Comparison of ENCODE assay signal across 12 mouse cellular contexts in genomic region chr9:91380458-91380914, GRCm38 (mm10). TPM values are rescaled to one million over a fixed set of nuclear protein-coding genes. Genes with fewer than 3 reads are reported as not detected.
A peak's percentile ranks its signal among the peaks of the same experiment; 100 is the strongest.
DNase-seq lines count a peak whose midpoint lies in the region; ATAC-seq lines count a peak whose summit lies in the region.
"Had no signal": no experiment of that assay in that cellular context is flagged by ENCODE, and none has a peak within 500 bp of the region (broad histone marks: within the 10 kb centered on the region; RNA-seq: fewer than 3 reads in every experiment).

No protein-coding gene starts in this region.

- intact Hi-C loops in left cerebral cortex, postnatal 25 days (cut with DNase I) = loop anchor here (2.0 kb wide), 1 partner anchor 16 kb away; the partner anchor contains the start of gene Zic1

- no peak overlapping the region for H3K4me3 ChIP-seq in heart, embryonic 10.5 days
- H3K4me3 ChIP-seq in heart, embryonic 12.5 days = no peak overlapping the region
- H3K4me3 ChIP-seq in forebrain, embryonic 15.5 days = peak overlapping the region; percentile 47
- H3K4me3 ChIP-seq in midbrain, embryonic 15.5 days = peak overlapping the region; percentile 29

- 1% methylated on average over 9 of the region's 9 CpGs for WGBS in heart, embryonic 10.5 days
- WGBS in heart, embryonic 12.5 days = 2% methylated on average over 9 of the region's 9 CpGs
- WGBS in forebrain, embryonic 15.5 days = 4% methylated on average over 9 of the region's 9 CpGs
- 3% methylated on average over 9 of the region's 9 CpGs for WGBS in midbrain, embryonic 15.5 days

- H3K4me1 ChIP-seq in heart, embryonic 10.5 days = peaks cover 17% of the 10 kb centered on the region; the same call in 1 of the 2 replicates
- peaks cover 20% of the 10 kb centered on the region for H3K4me1 ChIP-seq in heart, embryonic 12.5 days (replicated peaks)
- H3K4me1 ChIP-seq in forebrain, embryonic 15.5 days = peaks cover 35% of the 10 kb centered on the region
- H3K4me1 ChIP-seq in midbrain, embryonic 15.5 days = peaks cover 16% of the 10 kb centered on the region

- no peaks in the 10 kb centered on the region for H3K9me3 ChIP-seq in heart, embryonic 10.5 days
- H3K9me3 ChIP-seq in heart, embryonic 12.5 days (replicated peaks) = no peaks in the 10 kb centered on the region
- H3K9me3 ChIP-seq in forebrain, embryonic 15.5 days = no peaks in the 10 kb centered on the region
- H3K9me3 ChIP-seq in midbrain, embryonic 15.5 days = no peaks in the 10 kb centered on the region
- H3K9me3 ChIP-seq: embryonic facial prominence, embryonic 13.5 days; stomach, embryonic 15.5 days had no signal

- peak; percentile 71 for DNase-seq in heart, embryonic 10.5 days (ENCODE audit: low spot score)
- peak; percentile 76 for DNase-seq in cerebellum, adult 9-10 months
- no peak for DNase-seq in testis, postnatal 10 days (ENCODE audit: low spot score)
- DNase-seq in urinary bladder, postnatal 10 days (ENCODE audit: low spot score) = no peak
- no peak for DNase-seq in left cerebral cortex, postnatal 25 days (ENCODE audit: low spot score in 2 of 2)
- DNase-seq: lung, postnatal 10 days had no signal

- no peak for ATAC-seq in heart, embryonic 12.5 days (ENCODE audit: insufficient number of reproducible peaks, low FRiP score)
- no peak for ATAC-seq in forebrain, embryonic 15.5 days (replicated peaks)
- ATAC-seq in midbrain, embryonic 15.5 days (replicated peaks) = no peak

- H3K4me2 ChIP-seq in heart, embryonic 12.5 days = no peak overlapping the region
- H3K4me2 ChIP-seq in forebrain, embryonic 15.5 days (replicated peaks) = peak overlapping the region; percentile 74
- peak overlapping the region; percentile 66 for H3K4me2 ChIP-seq in midbrain, embryonic 15.5 days

- no peak overlapping the region for H3K9ac ChIP-seq in heart, embryonic 12.5 days
- H3K9ac ChIP-seq in forebrain, embryonic 15.5 days (replicated peaks) = peak overlapping the region; percentile 56; the same call in 1 of the 2 replicates
- 0 out of 2 replicates have a peak overlapping the region, but pooled peaks have one; percentile 15 for H3K9ac ChIP-seq in midbrain, embryonic 15.5 days
- H3K9ac ChIP-seq: stomach, embryonic 15.5 days had no signal

- H3K36me3 ChIP-seq in heart, embryonic 10.5 days = no peaks in the 10 kb centered on the region
- no peaks in the 10 kb centered on the region for H3K36me3 ChIP-seq in heart, embryonic 12.5 days
- no peaks in the 10 kb centered on the region for H3K36me3 ChIP-seq in forebrain, embryonic 15.5 days
- no peaks in the 10 kb centered on the region for H3K36me3 ChIP-seq in midbrain, embryonic 15.5 days (replicated peaks)
- H3K36me3 ChIP-seq: embryonic facial prominence, embryonic 13.5 days; stomach, embryonic 15.5 days had no signal

- H3K27ac ChIP-seq in heart, embryonic 10.5 days = no peak overlapping the region
- H3K27ac ChIP-seq in heart, embryonic 12.5 days (ENCODE audit: poor library complexity, severe bottlenecking) = no peak overlapping the region
- H3K27ac ChIP-seq in forebrain, embryonic 15.5 days (replicated peaks) = peak overlapping the region; percentile 91
- H3K27ac ChIP-seq in midbrain, embryonic 15.5 days = peak overlapping the region; percentile 90
- H3K27ac ChIP-seq: embryonic facial prominence, embryonic 13.5 days; stomach, embryonic 15.5 days had no signal

- H3K27me3 ChIP-seq in heart, embryonic 10.5 days (ENCODE audit: insufficient read depth, poor library complexity, severe bottlenecking) = peaks cover 98% of the 10 kb centered on the region
- peaks cover 96% of the 10 kb centered on the region for H3K27me3 ChIP-seq in heart, embryonic 12.5 days (replicated peaks)
- peaks cover 80% of the 10 kb centered on the region for H3K27me3 ChIP-seq in forebrain, embryonic 15.5 days
- H3K27me3 ChIP-seq in midbrain, embryonic 15.5 days (replicated peaks) = peaks cover 53% of the 10 kb centered on the region

RNA-seq across cellular contexts. Expression of gene Zic1, which starts 14.9 kb away (rescaled TPM):
- not detected in 2 replicates for polyA plus RNA-seq in heart, embryonic 10.5 days (2016; fragmentation: Nextera tagmentation; extraction: Ambion mirVana)
- 0.08 TPM in 1 of 2 replicates, not detected in the other for polyA plus RNA-seq in heart, embryonic 12.5 days (2016; fragmentation: Nextera tagmentation; extraction: Ambion mirVana)
- polyA plus RNA-seq in forebrain, embryonic 15.5 days (2015; fragmentation: Nextera tagmentation; extraction: Ambion mirVana) = 9.6 and 9.8 TPM in 2 replicates
- 10.0 and 11.6 TPM in 2 replicates for polyA plus RNA-seq in midbrain, embryonic 15.5 days (2015; fragmentation: Nextera tagmentation; extraction: Ambion mirVana)
- total RNA-seq in left cerebral cortex, postnatal 25 days (2021) = 10 to 100 TPM; 11.1 to 11.7 TPM

RNA-seq across cellular contexts. Expression of gene Zic4, which starts 18.3 kb away (rescaled TPM):
- 0.13 TPM in 1 of 2 replicates, not detected in the other for polyA plus RNA-seq in heart, embryonic 10.5 days (2016; fragmentation: Nextera tagmentation; extraction: Ambion mirVana)
- 0.27 TPM in 1 of 2 replicates, not detected in the other for polyA plus RNA-seq in heart, embryonic 12.5 days (2016; fragmentation: Nextera tagmentation; extraction: Ambion mirVana)
- 46.2 and 55.0 TPM in 2 replicates for polyA plus RNA-seq in forebrain, embryonic 15.5 days (2015; fragmentation: Nextera tagmentation; extraction: Ambion mirVana)
- polyA plus RNA-seq in midbrain, embryonic 15.5 days (2015; fragmentation: Nextera tagmentation; extraction: Ambion mirVana) = 53.1 and 59.1 TPM in 2 replicates
- 1 to 10 TPM; 2.3 to 3.0 TPM for total RNA-seq in left cerebral cortex, postnatal 25 days (2021)
- total RNA-seq: heart, postnatal 10 days had no signal

Comparison
In these comparisons a context has a peak if more than half of its experiments do, and no peak if none do; other contexts are left out.
1. DNase-seq: peak in heart, embryonic 10.5 days (single experiment) and cerebellum, adult 9-10 months (single experiment); none in testis, postnatal 10 days (single experiment), urinary bladder, postnatal 10 days (single experiment) and left cerebral cortex, postnatal 25 days (0 of 2).
2. H3K27ac ChIP-seq: peak in forebrain, embryonic 15.5 days (single experiment) and midbrain, embryonic 15.5 days (single experiment); none in heart, embryonic 10.5 days (single experiment) and heart, embryonic 12.5 days (single experiment).
3. H3K4me3 ChIP-seq: peak in forebrain, embryonic 15.5 days (single experiment) and midbrain, embryonic 15.5 days (single experiment); none in heart, embryonic 10.5 days (single experiment) and heart, embryonic 12.5 days (single experiment).
4. RNA of gene Zic4, which starts 18.3 kb away (polyA plus RNA-seq): 53.1 to 59.1 TPM in midbrain, embryonic 15.5 days and 46.2 to 55.0 TPM in forebrain, embryonic 15.5 days; 0.27 TPM in heart, embryonic 12.5 days and 0.13 TPM in heart, embryonic 10.5 days; every median in the first group is over 10 times any median in the second.